Mouse (Mus musculus) kidney, postnatal 14 days (tissue): ENCODE data around the gene Foxf1.
A peak's percentile ranks its signal among the peaks of the same experiment; 100 is the strongest.

Experiments used
- DNase-seq: peaks from one replicate; pipeline ENCODE4 v3.0.0; 2022; ENCODE audit warnings: mixed read lengths

Gene Foxf1

DNA sequence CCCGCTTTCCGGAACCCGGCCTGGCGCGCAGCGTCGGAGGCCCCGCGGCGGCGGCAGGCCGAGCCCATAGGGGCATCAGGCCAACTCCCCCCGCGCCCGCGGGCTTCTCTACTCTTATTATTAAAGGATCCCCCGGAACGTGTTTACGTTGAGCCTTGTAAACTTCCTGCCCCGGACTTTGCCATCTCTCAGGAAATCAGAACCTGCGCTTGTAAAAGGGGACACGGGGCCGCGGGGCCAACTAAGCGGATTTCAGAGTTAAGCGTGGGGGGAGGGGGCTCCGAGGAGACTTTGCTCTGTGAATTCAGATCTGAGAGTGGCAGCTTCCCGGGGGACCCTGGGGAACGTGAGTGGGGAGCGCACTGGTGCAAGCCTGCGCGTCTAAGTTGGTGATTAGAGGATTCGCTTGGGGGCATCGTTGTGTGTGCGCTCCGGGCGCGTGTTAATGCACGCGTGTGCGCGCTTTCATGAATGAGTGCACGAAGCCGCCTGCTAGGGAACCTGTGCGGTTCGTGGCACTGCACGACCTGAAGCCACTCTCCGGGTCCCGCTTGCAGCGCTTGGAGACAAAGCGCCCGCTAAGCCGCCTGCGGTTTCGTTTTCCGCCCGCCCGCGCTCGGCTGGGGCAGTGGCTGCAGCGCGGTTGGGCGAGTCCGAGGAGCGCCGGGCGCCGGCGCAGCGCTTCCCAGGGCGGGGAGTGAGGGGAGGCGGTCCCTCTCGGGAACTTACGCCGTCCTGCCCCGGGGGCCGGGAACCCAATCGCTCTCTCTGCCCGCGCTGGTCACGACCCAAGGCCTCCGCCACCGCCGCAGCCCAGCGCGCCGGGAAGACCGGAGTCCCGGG is 872 bp upstream of the Foxf1 start:
- DNase-seq = peak; percentile 80

GRCm38 (mm10) chr8:121083936-121084209 is 313 bp upstream of the Foxf1 start:
- no peak for DNase-seq

- no peak for DNase-seq
Measured at GRCm38 (mm10) chr8:121085011-121085410, 825 bp downstream of the Foxf1 start.

DNA sequence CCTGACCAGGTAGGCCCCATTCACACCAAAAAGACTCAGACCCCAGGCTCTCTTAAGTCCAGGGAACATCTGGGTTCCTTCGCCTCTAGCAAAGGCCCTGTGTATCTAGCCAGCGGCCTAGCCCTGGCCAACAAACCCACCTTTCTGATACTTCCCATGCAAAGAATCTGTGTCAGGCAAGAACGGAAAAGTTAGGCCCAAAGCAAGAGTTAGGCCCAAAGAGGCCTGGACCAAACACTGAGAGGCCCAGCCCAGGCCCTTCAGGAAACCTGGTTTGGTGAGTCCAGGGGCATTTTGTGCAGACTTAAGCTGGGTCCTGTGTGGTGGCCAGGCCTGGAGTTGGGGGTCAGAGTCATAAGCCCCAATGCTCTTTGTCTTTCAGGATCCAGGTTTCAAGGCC is 1.4 kb downstream of the Foxf1 start:
- DNase-seq = no peak

DNA sequence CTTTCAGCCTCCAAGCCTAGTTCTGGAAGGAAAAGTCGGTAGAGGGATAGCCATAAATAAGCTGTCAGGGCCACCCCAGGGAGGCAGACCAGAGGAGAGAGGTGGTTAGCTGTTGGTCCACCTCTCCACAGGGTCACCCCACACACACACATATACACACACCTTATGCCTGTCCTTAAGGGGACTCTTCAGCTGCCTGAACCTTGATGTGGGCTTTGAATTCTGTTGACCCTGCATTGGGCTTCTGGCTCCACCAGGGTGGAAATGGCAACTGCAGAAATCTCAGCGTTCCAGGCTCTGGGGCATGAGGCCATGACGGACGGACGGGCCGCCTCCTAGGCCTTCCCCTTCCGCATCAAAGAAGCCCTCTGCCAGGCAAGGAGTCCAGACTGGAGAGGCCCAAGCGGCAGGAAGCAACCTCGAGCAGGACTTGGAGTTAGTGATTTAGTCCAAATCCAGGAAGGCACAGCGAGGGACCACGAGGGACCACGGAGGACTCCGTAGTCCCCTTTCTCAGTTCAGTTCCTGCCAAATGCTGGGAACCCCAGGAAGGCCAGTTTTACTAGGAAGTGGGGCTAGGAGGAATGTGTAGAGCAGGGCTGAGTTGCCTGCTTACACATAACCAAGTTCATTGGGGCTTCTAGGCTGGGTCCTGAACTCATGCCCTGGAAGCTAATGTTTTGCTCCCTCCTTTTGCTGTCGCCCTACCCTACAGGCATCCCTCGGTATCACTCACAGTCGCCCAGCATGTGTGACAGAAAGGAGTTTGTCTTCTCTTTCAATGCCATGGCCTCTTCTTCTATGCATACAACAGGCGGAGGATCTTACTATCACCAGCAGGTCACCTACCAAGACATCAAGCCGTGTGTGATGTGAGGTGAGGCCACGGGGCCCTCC is 2.1 kb downstream of the Foxf1 start:
- no peak for DNase-seq

DNA sequence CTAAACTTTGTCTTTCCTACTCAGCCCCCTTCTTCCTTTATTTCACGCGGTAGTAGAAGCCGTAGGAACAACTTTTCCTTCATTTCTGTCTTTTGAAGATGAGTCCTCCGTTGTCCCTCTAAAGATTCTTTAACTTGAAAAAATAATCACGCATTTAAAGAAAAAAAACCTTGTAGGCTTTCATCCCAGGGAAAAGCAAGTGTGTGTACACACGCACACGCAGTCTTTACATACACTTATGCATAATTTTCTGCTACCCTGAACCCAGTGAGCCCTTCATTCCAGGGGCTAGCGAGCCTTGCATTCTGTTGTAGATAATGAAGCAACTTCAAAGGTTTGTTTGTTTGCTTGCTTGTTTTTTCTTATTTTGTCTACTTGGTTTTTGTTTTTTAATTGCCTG is 4.1 kb downstream of the Foxf1 start:
- no peak for DNase-seq

- DNase-seq = no peak
Measured at GRCm38 (mm10) chr8:121088871-121089630, 4.9 kb downstream of the Foxf1 start.

DNA sequence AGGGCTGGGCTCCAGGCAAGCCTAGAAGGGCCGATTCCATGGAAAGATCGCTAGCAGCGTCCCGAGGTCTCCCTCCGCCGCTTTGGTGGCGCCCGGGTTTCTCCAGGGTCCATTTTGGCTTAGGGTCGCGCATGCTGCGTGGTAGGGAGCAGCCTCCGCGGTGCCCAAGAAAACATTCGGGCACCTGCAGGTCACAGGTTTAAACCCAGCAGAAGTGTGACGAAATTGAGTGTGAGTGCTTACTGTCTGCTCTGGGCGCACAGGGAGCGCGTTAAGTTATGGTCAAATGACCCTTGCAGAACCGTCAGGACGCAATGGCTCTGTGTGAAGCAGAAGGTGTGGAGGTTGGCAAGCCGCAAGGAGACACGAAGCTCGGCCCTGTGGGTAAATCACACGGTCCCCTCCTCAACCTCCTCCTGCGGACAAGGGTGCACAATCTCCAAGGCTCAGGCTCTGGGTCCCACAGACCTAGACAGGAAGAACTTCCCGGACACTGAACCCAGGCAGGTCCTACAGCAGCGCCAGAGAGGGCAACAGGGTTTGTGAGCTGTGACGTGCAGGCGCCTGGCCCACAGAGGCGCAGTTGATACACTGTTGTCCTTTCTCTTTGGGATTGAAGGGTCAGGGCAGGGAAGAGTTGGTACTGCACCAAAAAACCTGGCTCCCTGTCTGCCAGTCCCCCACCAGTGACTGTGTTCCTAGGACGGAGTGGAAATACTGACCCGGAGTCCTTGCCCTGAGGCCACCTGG is 5.6 kb downstream of the Foxf1 start:
- no peak for DNase-seq

- no peak for DNase-seq
Measured at GRCm38 (mm10) chr8:121090716-121091115, 6.5 kb downstream of the Foxf1 start.

DNA sequence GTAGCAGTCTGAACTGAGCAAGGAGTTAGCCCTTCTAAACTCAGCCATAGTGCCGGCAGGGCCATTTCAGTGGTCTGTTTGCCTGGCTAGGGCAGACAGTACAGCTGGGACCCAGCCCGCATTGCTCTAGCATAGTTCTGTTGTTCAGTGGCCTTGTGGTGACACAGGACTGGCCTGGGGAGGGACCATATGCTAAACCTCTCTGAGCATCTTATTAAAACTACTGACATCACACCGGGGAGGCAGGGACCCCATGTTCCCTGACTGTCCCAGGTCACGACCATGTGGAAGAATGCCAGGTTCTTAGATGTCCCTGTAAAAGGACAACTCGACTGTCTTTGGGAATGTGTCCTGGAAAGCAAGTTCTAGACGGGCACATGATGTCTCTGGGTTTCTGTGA is 8.0 kb downstream of the Foxf1 start:
- no peak for DNase-seq

DNA sequence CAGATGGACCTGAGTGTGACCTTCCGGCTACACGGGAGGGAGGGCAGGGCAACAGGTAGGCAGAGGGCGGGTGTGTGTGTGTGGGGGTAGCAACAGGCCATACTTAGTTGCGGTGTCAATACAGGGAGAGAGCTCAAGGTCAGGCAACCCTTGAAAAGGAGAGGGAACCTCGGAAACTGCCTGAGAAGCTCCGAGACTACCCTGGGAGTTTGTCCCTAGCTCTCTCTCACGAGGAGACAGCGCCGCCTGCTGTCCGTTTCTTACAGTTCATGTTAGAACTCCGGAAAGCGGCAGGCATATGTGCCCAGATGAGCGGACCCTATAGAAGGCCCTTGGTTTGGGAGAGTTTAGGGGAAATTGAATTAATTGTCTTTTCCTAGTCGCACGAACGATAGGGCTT is 8.4 kb downstream of the Foxf1 start:
- peak; percentile 84 for DNase-seq

- no peak for DNase-seq
Measured at GRCm38 (mm10) chr8:121093496-121093895, 9.3 kb downstream of the Foxf1 start.

GRCm38 (mm10) chr8:121104049-121104818 is 20.0 kb downstream of the Foxf1 start:
- DNase-seq = peak; percentile 75

GRCm38 (mm10) chr8:121107668-121108656 is 23.8 kb downstream of the Foxf1 start, which contains the start of gene Mthfsd:
Gene Mthfsd (minus strand): TSS chr8:121108392.
- peak; percentile 99 for DNase-seq

DNA sequence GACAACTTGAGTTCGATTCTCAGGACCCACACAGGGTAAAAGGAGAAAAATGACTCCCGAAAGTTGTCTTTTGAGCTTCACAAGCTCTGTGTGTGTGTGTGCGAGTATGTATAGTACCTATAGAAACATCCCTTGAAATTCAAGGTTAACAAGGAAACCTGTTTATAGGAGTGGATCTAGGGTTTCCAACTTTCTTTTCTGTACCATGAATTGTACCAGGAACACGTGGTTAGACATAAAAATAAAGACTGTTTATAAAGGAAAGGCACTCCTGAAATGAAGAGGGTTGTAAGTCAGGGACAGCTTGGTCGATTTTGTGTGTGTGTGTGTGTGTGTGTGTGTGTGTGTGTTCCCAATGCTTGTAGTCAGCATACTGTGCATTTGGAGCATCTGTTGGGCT is 24.5 kb downstream of the Foxf1 start:
- no peak for DNase-seq

DNA sequence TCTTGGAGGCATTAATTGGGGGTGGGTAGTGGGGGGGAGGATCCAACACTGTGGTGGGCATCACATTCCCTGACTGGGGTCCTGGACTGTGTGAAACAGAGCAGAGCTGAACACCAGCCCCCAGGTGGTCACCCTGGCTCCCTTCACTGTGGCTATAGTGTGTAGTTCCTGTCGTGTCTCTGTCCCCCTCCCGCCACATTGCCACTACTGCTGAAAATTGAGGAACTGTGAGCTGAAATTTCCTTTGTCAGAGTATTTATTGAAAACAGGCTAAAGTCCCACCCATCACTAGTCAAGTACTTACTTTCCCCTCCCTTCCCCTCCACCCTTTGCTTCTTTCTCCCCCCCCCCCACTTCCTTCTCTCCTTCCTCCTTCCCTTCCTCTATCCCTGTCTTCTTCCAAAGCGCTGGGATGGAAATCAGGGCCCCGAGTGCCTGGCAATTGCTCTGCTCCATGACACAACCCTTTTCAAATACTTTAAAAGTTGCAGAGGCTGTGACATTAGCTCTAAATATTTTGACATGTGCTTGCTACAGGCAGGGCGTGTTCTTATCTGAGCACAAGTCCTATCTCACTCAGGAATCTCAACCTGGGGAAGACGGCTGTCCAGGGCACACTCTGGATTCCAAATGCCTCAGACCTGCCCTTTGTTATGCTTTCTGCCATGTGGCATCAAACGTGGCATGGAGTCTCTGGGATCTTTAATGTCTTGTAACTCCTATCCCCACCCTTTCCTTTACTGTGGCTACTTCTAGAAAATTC is 27.1 kb downstream of the Foxf1 start:
- no peak for DNase-seq

- DNase-seq = peak; percentile 96
Measured at GRCm38 (mm10) chr8:121113261-121113660, 29.1 kb downstream of the Foxf1 start.

- DNase-seq = no peak
Measured at GRCm38 (mm10) chr8:121115136-121115535, 30.9 kb downstream of the Foxf1 start.

DNA sequence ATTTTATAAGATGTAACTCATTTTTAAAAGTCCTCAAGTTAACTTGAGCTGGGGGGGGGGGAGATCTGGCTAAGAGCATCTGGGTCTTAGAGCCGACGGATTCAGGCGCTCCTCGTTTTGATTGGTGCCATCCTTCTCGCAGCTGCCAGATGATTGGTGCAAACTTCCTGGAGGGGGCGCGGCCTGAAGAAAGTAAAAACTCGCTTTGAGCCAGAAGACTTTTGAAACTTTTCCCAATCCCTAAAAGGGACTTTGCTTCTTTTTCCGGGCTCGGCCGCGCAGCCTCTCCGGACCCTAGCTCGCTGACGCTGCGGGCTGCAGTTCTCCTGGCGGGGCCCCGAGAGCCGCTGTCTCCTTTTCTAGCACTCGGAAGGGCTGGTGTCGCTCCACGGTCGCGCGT is 31.8 kb downstream of the Foxf1 start, which contains the start of gene Foxc2:
Gene Foxc2, plus strand, starts transcription at position 224 of the 400 bp plus-strand sequence.
- DNase-seq = peak; percentile 94
